Mouse (Mus musculus): ENCODE measurements at regions not wholly inside any gene's neighbourhood (a gene's known extent, or its start where the extent isn't known, plus 50 kb on each side); places are given as distances from the start of the nearest gene placed in this dataset.
A peak's percentile ranks its signal among the peaks of the same experiment; 100 is the strongest.

DNA sequence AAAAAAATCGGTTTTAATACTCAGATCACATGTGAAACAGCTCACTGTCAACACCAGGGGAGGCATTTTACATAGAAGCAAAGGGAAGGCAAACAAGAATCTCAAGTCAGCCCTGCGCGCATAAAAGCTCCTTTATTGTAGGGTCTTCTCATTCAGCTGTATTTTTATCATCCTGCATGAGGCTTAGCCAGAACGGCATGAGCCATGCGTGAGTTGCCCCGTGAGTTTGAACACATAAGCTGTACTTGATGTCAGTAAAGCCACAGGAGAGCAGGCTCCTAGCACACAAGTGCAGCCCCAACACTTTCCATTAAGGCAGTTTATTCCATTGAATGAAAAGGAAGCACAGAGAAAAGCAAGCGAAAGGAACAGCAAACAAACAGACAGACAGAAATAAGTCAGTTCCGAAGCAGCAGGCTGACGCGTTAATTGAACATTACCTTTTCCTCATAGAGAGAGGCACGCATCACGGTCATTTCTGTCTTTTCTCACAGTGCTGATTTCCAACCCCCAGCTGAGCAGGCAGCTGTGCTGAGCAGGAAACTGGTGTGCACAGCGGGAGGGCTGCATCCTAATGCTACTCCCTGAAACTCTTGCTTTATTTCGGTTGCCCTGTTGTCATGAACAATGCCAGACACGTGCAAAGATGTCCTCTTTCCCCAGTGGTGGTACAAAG, 386.6 kb downstream of the Basp1 start:
- H3K4me1 ChIP-seq (ENCODE audit: control insufficient read depth, insufficient read depth, low read length), result peaks cover 5% of the 10 kb centered on the region; the same call in 1 of the 2 replicates
- H3K27me3 ChIP-seq (ENCODE audit: control insufficient read depth, insufficient read depth, low read length), result no peaks in the 10 kb centered on the region
- WGBS, result 3% methylated on average over 15 of the region's 15 CpGs
- H3K27ac ChIP-seq (ENCODE audit: low read depth, low read length), result peak overlapping the region; percentile 65
- ATAC-seq (ENCODE audit: low FRiP score) (peak; percentile 84), DNase-seq (ENCODE audit: low spot score, missing footprints) (peak; percentile 94)
- peak overlapping the region; percentile 14 for H3K4me3 ChIP-seq (ENCODE audit: low read depth, low read length)
- no peaks in the 10 kb centered on the region for H3K36me3 ChIP-seq (ENCODE audit: control insufficient read depth, insufficient read depth, low read length)
- H3K9me3 ChIP-seq (ENCODE audit: control insufficient read depth, low read length), result no peaks in the 10 kb centered on the region
- peak overlapping the region; percentile 50 for H3K9ac ChIP-seq (ENCODE audit: low read length)
- peak overlapping the region; percentile 49 for H3K4me2 ChIP-seq

DNA sequence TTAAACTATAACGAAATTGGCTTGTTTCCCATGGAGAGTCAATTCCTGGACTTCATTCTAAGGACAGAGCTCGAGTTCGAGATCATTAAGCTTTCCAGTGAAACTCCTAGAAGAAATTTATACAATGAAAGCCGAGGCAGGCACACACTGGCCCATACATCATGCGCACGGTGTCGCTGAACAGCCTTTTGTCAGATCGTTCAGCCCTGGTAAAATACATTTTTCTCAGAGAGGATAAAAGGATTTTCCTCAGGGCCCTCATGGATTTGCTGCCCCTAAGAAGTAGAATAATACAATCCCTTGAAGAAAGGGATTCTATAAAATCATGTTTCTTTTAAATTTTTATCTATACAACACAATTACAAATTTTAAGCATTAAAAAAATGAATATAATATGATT, 387.2 kb downstream of the Basp1 start:
- no peak overlapping the region for H3K4me3 ChIP-seq (ENCODE audit: low read depth, low read length)

DNA sequence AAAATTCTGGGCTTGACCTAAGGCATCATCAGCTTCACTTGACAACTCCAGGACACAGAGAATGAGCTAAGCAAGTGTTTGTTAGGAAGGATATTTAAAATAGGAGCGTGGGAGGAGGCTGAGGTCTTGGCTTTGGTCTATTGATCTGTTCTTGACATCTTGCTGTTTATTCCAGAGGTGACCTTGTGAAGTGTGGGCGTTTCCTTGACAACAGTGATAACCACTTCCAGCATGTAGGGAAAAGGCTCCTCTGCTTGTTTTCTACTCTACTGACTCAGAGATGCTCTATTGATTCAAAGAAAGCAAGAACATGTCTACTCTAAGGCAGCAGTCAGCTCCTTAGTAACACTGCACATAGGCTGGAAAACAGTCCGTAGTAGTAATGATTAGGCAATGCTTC, 392.6 kb downstream of the Basp1 start:
- H3K27ac ChIP-seq (ENCODE audit: low read depth, low read length), result no peak overlapping the region; the same call in 1 of the 2 replicates
- WGBS, result 40% methylated on average over 3 of the region's 3 CpGs
- no peaks in the 10 kb centered on the region for H3K27me3 ChIP-seq (ENCODE audit: control insufficient read depth, insufficient read depth, low read length)
- no peak overlapping the region for H3K4me3 ChIP-seq (ENCODE audit: low read depth, low read length)
- ATAC-seq (ENCODE audit: low FRiP score) (peak; percentile 86), DNase-seq (ENCODE audit: low spot score, missing footprints) (no peak)
- no peak overlapping the region for H3K4me2 ChIP-seq
- H3K36me3 ChIP-seq (ENCODE audit: control insufficient read depth, insufficient read depth, low read length), result no peaks in the 10 kb centered on the region
- H3K9ac ChIP-seq (ENCODE audit: low read length), result no peak overlapping the region
- H3K9me3 ChIP-seq (ENCODE audit: control insufficient read depth, low read length), result no peaks in the 10 kb centered on the region
- H3K4me1 ChIP-seq (ENCODE audit: control insufficient read depth, insufficient read depth, low read length), result peaks cover 17% of the 10 kb centered on the region

More for the DNA sequence above, 387.2 kb downstream of the Basp1 start:
- Histone ChIP-seq H3K27ac (ENCODE audit: low read depth, low read length) (no peak overlapping the region), H3K9ac (ENCODE audit: low read length) (no peak overlapping the region), H3K27me3 (ENCODE audit: control insufficient read depth, insufficient read depth, low read length) (no peaks in the 10 kb centered on the region), H3K4me2 (no peak overlapping the region; the same call in 1 of the 2 replicates), H3K4me1 (ENCODE audit: control insufficient read depth, insufficient read depth, low read length) (peaks cover 6% of the 10 kb centered on the region; the same call in 1 of the 2 replicates), H3K9me3 (ENCODE audit: control insufficient read depth, low read length) (no peaks in the 10 kb centered on the region), H3K36me3 (ENCODE audit: control insufficient read depth, insufficient read depth, low read length) (no peaks in the 10 kb centered on the region)
- ATAC-seq (ENCODE audit: low FRiP score) (peak; percentile 58), DNase-seq (ENCODE audit: low spot score, missing footprints) (no peak)
- 28% methylated on average over 8 of the region's 8 CpGs for WGBS

DNA sequence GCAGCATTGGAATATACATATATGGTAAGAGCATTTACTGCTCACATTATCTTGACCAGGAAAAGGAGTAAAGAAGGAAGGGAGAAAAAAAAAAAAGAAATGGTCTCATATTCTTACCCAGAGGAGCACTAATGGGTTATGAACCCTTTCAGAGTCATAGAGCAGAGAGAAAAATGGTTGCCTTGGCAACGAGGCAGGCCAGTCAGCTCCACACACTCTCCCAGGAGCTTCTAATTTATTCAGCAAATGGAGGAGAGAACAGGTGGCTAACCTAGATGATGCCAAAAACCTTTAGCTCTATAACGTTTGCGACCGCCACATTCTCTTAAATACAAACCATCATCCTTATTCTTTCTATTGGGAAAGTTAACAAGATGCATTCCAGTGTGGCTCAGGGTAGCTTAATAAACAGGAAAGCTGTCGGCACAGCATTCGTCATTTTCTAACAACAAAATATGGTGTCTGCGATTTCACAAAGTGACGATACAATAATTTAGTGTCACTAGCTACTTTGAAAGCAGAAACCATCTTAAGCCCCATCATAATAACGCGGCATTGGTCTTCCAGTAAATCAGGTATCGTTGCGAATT, 394.1 kb downstream of the Basp1 start:
- DNase-seq (ENCODE audit: low spot score, missing footprints) (no peak), ATAC-seq (ENCODE audit: low FRiP score) (peak; percentile 77; the same call in 1 of the 2 replicates)
- Histone ChIP-seq H3K27ac (ENCODE audit: low read depth, low read length) (no peak overlapping the region), H3K4me3 (ENCODE audit: low read depth, low read length) (no peak overlapping the region), H3K9me3 (ENCODE audit: control insufficient read depth, low read length) (no peaks in the 10 kb centered on the region), H3K9ac (ENCODE audit: low read length) (no peak overlapping the region), H3K36me3 (ENCODE audit: control insufficient read depth, insufficient read depth, low read length) (no peaks in the 10 kb centered on the region), H3K4me1 (ENCODE audit: control insufficient read depth, insufficient read depth, low read length) (peaks cover 17% of the 10 kb centered on the region), H3K4me2 (no peak overlapping the region), H3K27me3 (ENCODE audit: control insufficient read depth, insufficient read depth, low read length) (no peaks in the 10 kb centered on the region)
- 85% methylated on average over 12 of the region's 12 CpGs for WGBS

DNA sequence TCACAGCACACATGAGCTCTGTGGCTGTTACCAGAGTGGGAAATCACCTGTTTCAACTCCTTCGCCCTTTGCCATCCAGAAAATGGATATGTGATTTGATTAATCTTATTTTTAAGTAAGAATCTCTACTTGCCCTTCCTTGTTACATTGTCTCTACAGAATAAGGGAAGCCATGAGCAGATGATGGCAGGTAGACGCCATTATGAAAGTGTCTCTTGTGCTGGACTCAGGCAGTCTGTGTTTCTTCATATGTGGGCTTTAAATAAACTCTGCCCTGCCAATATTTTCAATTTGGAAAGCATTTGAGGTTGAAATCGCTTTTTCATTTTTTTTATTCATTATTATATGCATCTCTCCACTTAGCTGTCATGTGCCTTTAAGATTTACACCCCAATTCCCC, 394.6 kb downstream of the Basp1 start:
- H3K27ac ChIP-seq (ENCODE audit: low read depth, low read length), result no peak overlapping the region
- no peaks in the 10 kb centered on the region for H3K9me3 ChIP-seq (ENCODE audit: control insufficient read depth, low read length)
- DNase-seq (ENCODE audit: low spot score, missing footprints) (no peak), ATAC-seq (ENCODE audit: low FRiP score) (no peak)
- H3K36me3 ChIP-seq (ENCODE audit: control insufficient read depth, insufficient read depth, low read length), result no peaks in the 10 kb centered on the region
- H3K9ac ChIP-seq (ENCODE audit: low read length), result no peak overlapping the region
- no peak overlapping the region for H3K4me3 ChIP-seq (ENCODE audit: low read depth, low read length)
- no peak overlapping the region for H3K4me2 ChIP-seq
- peaks cover 17% of the 10 kb centered on the region for H3K4me1 ChIP-seq (ENCODE audit: control insufficient read depth, insufficient read depth, low read length)
- 84% methylated on average over 3 of the region's 3 CpGs for WGBS
- no peaks in the 10 kb centered on the region for H3K27me3 ChIP-seq (ENCODE audit: control insufficient read depth, insufficient read depth, low read length)

DNA sequence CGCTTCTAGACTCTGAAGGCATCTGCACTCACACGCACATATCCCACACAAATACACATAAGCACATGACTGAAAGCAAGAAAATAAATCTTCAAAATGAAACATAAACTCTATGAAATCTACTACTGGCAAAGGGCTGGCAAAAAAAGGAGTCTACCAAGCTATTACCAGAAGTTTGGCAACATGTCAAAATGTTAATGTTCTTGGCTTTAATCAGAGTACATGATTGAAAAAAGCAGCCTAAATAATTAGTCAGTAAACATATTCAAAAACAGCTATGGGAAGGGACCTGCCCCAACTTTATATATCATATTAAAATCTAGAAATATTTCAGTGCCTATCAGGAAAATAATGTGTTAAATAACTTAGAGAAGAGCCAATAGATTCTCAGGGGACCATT, 405.8 kb downstream of the Basp1 start:
- no peaks in the 10 kb centered on the region for H3K9me3 ChIP-seq (ENCODE audit: control insufficient read depth, low read length)
- no peaks in the 10 kb centered on the region for H3K4me1 ChIP-seq (ENCODE audit: control insufficient read depth, insufficient read depth, low read length)
- no peaks in the 10 kb centered on the region for H3K27me3 ChIP-seq (ENCODE audit: control insufficient read depth, insufficient read depth, low read length)
- no peak overlapping the region for H3K27ac ChIP-seq (ENCODE audit: low read depth, low read length)
- H3K4me3 ChIP-seq (ENCODE audit: low read depth, low read length), result no peak overlapping the region
- DNase-seq (ENCODE audit: low spot score, missing footprints), result no peak
- ATAC-seq (ENCODE audit: low FRiP score), result no peak
- no peaks in the 10 kb centered on the region for H3K36me3 ChIP-seq (ENCODE audit: control insufficient read depth, insufficient read depth, low read length)
- no peak overlapping the region for H3K9ac ChIP-seq (ENCODE audit: low read length)
- WGBS, result 94% methylated on average over 2 of the region's 2 CpGs
- no peak overlapping the region for H3K4me2 ChIP-seq

DNA sequence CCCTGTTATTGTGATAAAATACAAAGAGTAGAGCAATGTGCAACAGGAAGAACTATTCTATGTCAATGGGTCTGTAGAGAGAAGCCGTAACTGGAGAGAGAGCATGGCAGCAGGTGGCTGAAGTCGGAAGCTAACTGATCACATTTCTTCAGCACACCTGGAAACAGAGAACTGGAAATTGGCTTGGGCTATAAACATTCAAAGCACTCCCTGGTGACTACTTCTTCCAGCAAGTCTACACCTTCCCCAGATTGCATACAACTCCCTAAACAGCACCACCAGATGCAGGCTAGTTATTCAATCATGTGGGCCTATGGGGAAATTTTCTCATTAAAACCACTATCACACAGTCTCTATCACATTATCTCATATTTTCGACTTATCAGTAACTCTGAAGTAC, 413.4 kb downstream of the Basp1 start:
- Histone ChIP-seq H3K36me3 (ENCODE audit: control insufficient read depth, insufficient read depth, low read length) (no peaks in the 10 kb centered on the region), H3K27ac (ENCODE audit: low read depth, low read length) (no peak overlapping the region), H3K9ac (ENCODE audit: low read length) (no peak overlapping the region), H3K9me3 (ENCODE audit: control insufficient read depth, low read length) (no peaks in the 10 kb centered on the region), H3K4me3 (ENCODE audit: low read depth, low read length) (no peak overlapping the region), H3K27me3 (ENCODE audit: control insufficient read depth, insufficient read depth, low read length) (no peaks in the 10 kb centered on the region), H3K4me2 (no peak overlapping the region), H3K4me1 (ENCODE audit: control insufficient read depth, insufficient read depth, low read length) (no peaks in the 10 kb centered on the region)
- WGBS, result 91% methylated on average over 3 of the region's 3 CpGs
- DNase-seq (ENCODE audit: low spot score, missing footprints) (no peak), ATAC-seq (ENCODE audit: low FRiP score) (no peak)

DNA sequence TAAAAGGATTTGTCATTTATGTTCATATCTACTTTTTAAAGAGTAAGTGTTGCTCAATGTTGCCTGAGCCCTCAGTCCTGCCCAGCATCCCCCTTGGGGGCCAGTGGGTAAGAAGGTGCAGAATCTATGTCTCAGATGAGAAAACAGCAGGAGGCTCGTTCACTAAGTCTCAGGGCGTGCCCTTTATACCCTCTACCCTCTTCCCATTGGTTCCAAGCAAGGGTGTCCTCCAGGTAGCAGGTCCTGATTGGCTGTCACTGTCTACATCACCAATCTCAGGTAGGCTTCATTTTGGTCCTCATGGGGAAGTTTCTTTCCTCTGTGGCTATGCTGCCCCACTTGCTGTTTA, 420.3 kb downstream of the Basp1 start:
- Histone ChIP-seq H3K27me3 (ENCODE audit: control insufficient read depth, insufficient read depth, low read length) (no peaks in the 10 kb centered on the region), H3K4me3 (ENCODE audit: low read depth, low read length) (no peak overlapping the region), H3K9ac (ENCODE audit: low read length) (no peak overlapping the region), H3K4me1 (ENCODE audit: control insufficient read depth, insufficient read depth, low read length) (no peaks in the 10 kb centered on the region), H3K36me3 (ENCODE audit: control insufficient read depth, insufficient read depth, low read length) (no peaks in the 10 kb centered on the region), H3K27ac (ENCODE audit: low read depth, low read length) (no peak overlapping the region), H3K4me2 (no peak overlapping the region), H3K9me3 (ENCODE audit: control insufficient read depth, low read length) (no peaks in the 10 kb centered on the region)
- 81% methylated on average over 2 of the region's 2 CpGs for WGBS
- no peak for ATAC-seq (ENCODE audit: low FRiP score)
- DNase-seq (ENCODE audit: low spot score, missing footprints), result no peak

DNA sequence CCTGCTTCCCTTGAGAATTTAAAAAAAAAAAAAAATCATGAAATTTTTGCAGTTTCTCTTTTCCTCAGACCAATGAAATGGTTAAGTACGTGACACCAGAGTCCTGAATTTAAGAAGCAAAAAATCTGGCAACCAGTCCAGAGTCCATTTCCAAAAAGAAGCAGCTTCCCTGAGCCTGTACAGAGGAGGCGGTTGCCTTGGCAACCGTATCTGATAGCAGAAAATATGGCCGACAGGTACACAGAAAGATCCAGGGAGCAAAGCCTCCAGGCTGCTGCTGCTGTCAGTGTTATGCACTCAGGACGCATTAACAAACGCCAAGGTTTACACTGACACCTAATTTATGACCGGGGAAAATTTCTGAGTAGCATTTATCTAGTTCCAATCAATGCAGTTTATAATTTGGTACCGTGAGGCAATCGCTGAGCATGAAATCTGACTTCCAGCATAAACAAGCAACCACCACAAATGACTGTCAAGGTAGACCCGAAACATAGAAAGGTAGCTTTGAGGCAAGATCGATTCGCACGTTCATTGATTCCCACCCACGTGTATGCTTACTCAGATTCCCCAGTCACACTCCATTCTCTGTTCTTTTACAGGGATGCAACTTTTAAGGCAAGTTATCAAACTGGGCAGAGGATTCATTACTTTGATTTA, 420.8 kb downstream of the Basp1 start:
- WGBS, result 89% methylated on average over 14 of the region's 14 CpGs
- Histone ChIP-seq H3K4me3 (ENCODE audit: low read depth, low read length) (no peak overlapping the region), H3K4me1 (ENCODE audit: control insufficient read depth, insufficient read depth, low read length) (no peaks in the 10 kb centered on the region), H3K9ac (ENCODE audit: low read length) (no peak overlapping the region), H3K27ac (ENCODE audit: low read depth, low read length) (no peak overlapping the region), H3K27me3 (ENCODE audit: control insufficient read depth, insufficient read depth, low read length) (no peaks in the 10 kb centered on the region), H3K4me2 (no peak overlapping the region), H3K36me3 (ENCODE audit: control insufficient read depth, insufficient read depth, low read length) (no peaks in the 10 kb centered on the region), H3K9me3 (ENCODE audit: control insufficient read depth, low read length) (no peaks in the 10 kb centered on the region)
- ATAC-seq (ENCODE audit: low FRiP score) (peak; percentile 30; the same call in 1 of the 2 replicates), DNase-seq (ENCODE audit: low spot score, missing footprints) (no peak)

Data from midbrain, embryonic 11.5 days (tissue).